Mouse (Mus musculus) G1E (cell line): ENCODE measurements around the gene Oosp1. TPM values are rescaled to one million over a fixed set of nuclear protein-coding genes. Genes with fewer than 3 reads are reported as not detected.
A peak's percentile ranks its signal among the peaks of the same experiment; 100 is the strongest.

Source experiments
- ATAC-seq: 2 replicates; pipeline ENCODE4 v1.8.0; 2016; ENCODE audit warnings: mild to moderate bottlenecking; ENCODE audit not compliant: insufficient number of reproducible peaks, poor library complexity, low FRiP score, severe bottlenecking; ENCODE audit errors: extremely low read depth
- DNase-seq: peaks from one replicate; pipeline ENCODE4 v3.0.0; 2012; ENCODE audit warnings: low spot score
- H3K27me3 ChIP-seq: 2 replicates; pipeline ENCODE4 v1.6.1; 2012; ENCODE audit warnings: mild to moderate bottlenecking, low read length, inconsistent platforms; ENCODE audit not compliant: insufficient read depth
- H3K36me3 ChIP-seq: replicated peaks from 2 replicates; pipeline ENCODE3; 2012; ENCODE audit warnings: mild to moderate bottlenecking, inconsistent platforms
- H3K4me1 ChIP-seq: 2 replicates; pipeline ENCODE4 v1.6.1; 2012; ENCODE audit warnings: low read depth, low read length, inconsistent platforms, mixed read lengths; ENCODE audit not compliant: insufficient read depth
- H3K4me3 ChIP-seq: 2 replicates; pipeline ENCODE4 v1.5.1; 2012; ENCODE audit warnings: low read depth, mild to moderate bottlenecking, inconsistent platforms, low read length, moderate library complexity, mixed read lengths
- H3K9me3 ChIP-seq: replicated peaks from 2 replicates; pipeline ENCODE4 v1.6.1; 2012; ENCODE audit warnings: inconsistent platforms
- CTCF ChIP-seq: IDR thresholded peaks from 2 replicates; pipeline ENCODE4 v1.5.1; 2012; ENCODE audit warnings: low read depth, low read length, inconsistent platforms, mixed read lengths
- GATA1 ChIP-seq: IDR thresholded peaks from 2 replicates; pipeline ENCODE4 v1.6.1; 2012; ENCODE audit warnings: borderline replicate concordance, low read length, inconsistent platforms, mixed read lengths
- GATA2 ChIP-seq: IDR thresholded peaks from 2 replicates; pipeline ENCODE4 v1.6.1; 2012; ENCODE audit warnings: low read depth, low read length, inconsistent platforms, borderline replicate concordance
- POLR2AphosphoS5 ChIP-seq: IDR thresholded peaks from 2 replicates; pipeline ENCODE4 v1.6.1; 2012; ENCODE audit warnings: low read depth, low read length, inconsistent platforms; ENCODE audit not compliant: insufficient replicate concordance
- TAL1 ChIP-seq: conservative IDR thresholded peaks from 2 replicates; pipeline ENCODE4 v1.6.1; 2012; ENCODE audit warnings: low read depth, low read length, inconsistent platforms, mixed read lengths
- polyA plus RNA-seq: library from polyadenylated mRNA; stranded (reverse); fragments of >175 nt; gene quantifications from 2 replicates; pipeline ENCODE4 v1.2.3, GENCODE M21; 2012
- total RNA-seq, 2 experiments: library from RNA; stranded (forward) in 1 of 2; stranded (reverse) in 1 of 2; fragments of 200-1000 nt in 1 of 2; fragments of >200 nt in 1 of 2; fragmentation: Nextera tagmentation in 1 of 2; gene quantifications; 2 replicates each; pipeline ENCODE4 v1.2.3; 2014 to 2017

Gene Oosp1
- total and polyA plus RNA-seq, 3 experiments = 0.11 TPM; not detected in 2

DNA sequence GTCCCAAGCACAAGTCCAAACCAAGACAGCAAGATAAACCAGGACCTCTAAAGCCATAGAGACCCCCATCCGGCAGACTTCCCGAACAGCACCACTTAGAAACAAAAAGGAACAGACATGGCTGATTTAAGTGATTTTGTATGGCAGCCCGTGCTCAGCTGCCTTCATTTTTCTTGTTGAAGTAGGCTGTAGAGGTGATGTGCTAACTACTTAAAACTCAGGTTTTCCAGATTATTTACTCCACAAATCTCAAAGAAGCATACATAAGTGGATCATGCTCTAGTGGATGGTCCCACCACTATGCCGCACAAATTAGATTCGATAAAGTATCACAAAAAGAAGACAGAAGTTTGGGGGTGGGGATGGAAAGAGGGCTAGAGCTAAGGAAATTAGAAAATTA is 30.5 kb downstream of the Oosp1 start, which contains the start of gene Oosp2:
TSS of gene Oosp2 (minus strand) at position 101 of the 400 bp plus-strand sequence.
- ATAC-seq (no peak), DNase-seq (no peak)
- no peak within 1 kb of the TSS for H3K4me3 ChIP-seq
- H3K9me3 ChIP-seq = no peaks in the 10 kb centered on the region
- TF ChIP-seq GATA2 (no peak), TAL1 (no peak), GATA1 (no peak), POLR2AphosphoS5 (no peak), CTCF (no peak)
- no peaks in the 10 kb centered on the region for H3K36me3 ChIP-seq
- H3K4me1 ChIP-seq = peaks cover 4% of the 10 kb centered on the region; the same call in 1 of the 2 replicates
- H3K27me3 ChIP-seq = peaks cover 6% of the 10 kb centered on the region; the same call in 1 of the 2 replicates

DNA sequence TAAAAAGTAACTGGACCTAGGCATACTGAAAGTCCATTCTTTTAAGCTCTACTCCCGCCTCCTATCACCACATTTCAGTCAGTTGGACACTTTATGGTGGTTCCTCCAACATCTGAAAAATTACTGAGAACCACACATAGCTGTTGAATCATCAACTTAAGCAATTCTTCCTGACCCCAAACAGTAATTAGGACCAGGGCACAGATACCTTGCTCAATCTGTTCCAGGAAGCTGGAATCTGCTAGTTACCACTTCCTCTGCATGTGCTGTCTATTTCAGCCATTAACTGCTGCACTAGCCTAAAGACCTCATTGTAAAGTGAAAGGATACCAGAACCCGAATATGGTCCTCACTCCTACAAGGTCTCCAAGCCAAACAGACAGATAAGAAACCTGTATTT is 31.8 kb downstream of the Oosp1 start:
- no peak for TF ChIP-seq GATA1
- no peak for TF ChIP-seq GATA2
- TF ChIP-seq CTCF = no peak
- TF ChIP-seq TAL1 = no peak
- no peak for TF ChIP-seq POLR2AphosphoS5
- no peak overlapping the region for H3K4me3 ChIP-seq
- H3K36me3 ChIP-seq = no peaks in the 10 kb centered on the region
- H3K4me1 ChIP-seq = peaks cover 4% of the 10 kb centered on the region; the same call in 1 of the 2 replicates
- no peak for DNase-seq
- ATAC-seq = no peak
- peaks cover 6% of the 10 kb centered on the region; the same call in 1 of the 2 replicates for H3K27me3 ChIP-seq
- H3K9me3 ChIP-seq = no peaks in the 10 kb centered on the region

GRCm38 (mm10) chr19:11649564-11649963 is 41.4 kb downstream of the Oosp1 start:
- H3K36me3 ChIP-seq = no peaks in the 10 kb centered on the region
- H3K4me3 ChIP-seq = no peak overlapping the region
- H3K27me3 ChIP-seq = peaks cover 6% of the 10 kb centered on the region; the same call in 1 of the 2 replicates
- TF ChIP-seq GATA1 (no peak), CTCF (no peak), TAL1 (no peak)
- H3K9me3 ChIP-seq = no peaks in the 10 kb centered on the region
- ATAC-seq = no peak
- H3K4me1 ChIP-seq = peaks cover 8% of the 10 kb centered on the region; the same call in 1 of the 2 replicates
- DNase-seq = no peak

DNA sequence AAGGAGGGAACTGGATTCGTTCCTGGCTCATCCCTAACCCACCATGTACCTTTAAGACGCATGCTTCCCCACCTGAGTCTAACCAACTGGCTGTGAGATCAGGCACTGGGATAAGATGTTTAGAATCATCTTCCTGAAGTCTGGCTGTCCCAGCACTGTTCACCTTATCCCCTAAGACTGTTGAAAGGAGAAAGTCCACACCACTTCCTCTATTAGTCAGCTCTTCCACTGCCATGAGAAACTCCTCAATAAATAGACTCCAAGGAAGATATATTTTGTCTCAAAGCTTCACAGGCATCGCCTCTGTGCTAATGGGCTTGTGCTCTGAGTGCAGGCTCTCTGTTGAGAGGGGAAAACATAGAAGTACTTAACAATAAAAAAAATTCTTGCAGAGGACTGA is 44.8 kb downstream of the Oosp1 start:
- ATAC-seq (no peak), DNase-seq (no peak)
- Histone ChIP-seq H3K9me3 (no peaks in the 10 kb centered on the region), H3K4me3 (no peak overlapping the region), H3K36me3 (no peaks in the 10 kb centered on the region), H3K27me3 (peaks cover 6% of the 10 kb centered on the region; the same call in 1 of the 2 replicates), H3K4me1 (peaks cover 8% of the 10 kb centered on the region; the same call in 1 of the 2 replicates)
- TF ChIP-seq GATA2 = no peak
- no peak for TF ChIP-seq TAL1
- TF ChIP-seq CTCF = no peak

DNA sequence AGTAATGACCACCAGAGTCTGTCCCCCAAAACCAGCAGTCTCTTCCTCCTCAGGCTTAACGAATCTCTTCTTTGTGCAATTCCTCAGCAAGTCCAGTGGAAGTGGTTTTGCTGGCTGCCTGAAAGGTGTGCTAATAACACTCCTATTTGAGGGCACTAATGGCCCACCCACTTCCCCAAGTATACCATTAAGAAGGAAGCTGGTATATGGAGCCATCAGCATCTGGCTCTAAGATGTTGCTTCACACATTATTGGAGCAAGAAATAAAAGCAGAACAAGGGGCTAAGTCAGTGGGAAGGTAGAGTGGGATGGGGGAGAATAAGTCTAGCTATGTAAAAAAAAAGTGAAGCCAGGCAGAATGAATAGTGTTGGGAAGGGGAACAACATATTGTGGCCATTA is 50.2 kb downstream of the Oosp1 start, which contains the start of gene Ms4a3:
TSS of gene Ms4a3 (minus strand) at position 120 of the 400 bp plus-strand sequence.
- no peak for TF ChIP-seq GATA1
- no peak for TF ChIP-seq POLR2AphosphoS5
- TF ChIP-seq CTCF = no peak
- TF ChIP-seq TAL1 = no peak
- no peak for TF ChIP-seq GATA2
- ATAC-seq (no peak), DNase-seq (no peak)
- Histone ChIP-seq H3K9me3 (no peaks in the 10 kb centered on the region), H3K27me3 (0 out of 2 replicates have a peak, but pooled peaks cover 5% of the 10 kb centered on the region), H3K4me1 (peaks cover 12% of the 10 kb centered on the region), H3K4me3 (no peak within 1 kb of the TSS), H3K36me3 (no peaks in the 10 kb centered on the region)

- no peak for TF ChIP-seq POLR2AphosphoS5
- TF ChIP-seq GATA2 = no peak
- TF ChIP-seq GATA1 = no peak
- TF ChIP-seq TAL1 = no peak
- no peak for TF ChIP-seq CTCF
- no peaks in the 10 kb centered on the region for H3K27me3 ChIP-seq
- peaks cover 24% of the 10 kb centered on the region for H3K4me1 ChIP-seq
- no peaks in the 10 kb centered on the region for H3K9me3 ChIP-seq
- no peaks in the 10 kb centered on the region for H3K36me3 ChIP-seq
- no peak for DNase-seq
- no peak for ATAC-seq
- H3K4me3 ChIP-seq = no peak overlapping the region
Observed at GRCm38 (mm10) chr19:11639038-11639437, 51.9 kb downstream of the Oosp1 start.

DNA sequence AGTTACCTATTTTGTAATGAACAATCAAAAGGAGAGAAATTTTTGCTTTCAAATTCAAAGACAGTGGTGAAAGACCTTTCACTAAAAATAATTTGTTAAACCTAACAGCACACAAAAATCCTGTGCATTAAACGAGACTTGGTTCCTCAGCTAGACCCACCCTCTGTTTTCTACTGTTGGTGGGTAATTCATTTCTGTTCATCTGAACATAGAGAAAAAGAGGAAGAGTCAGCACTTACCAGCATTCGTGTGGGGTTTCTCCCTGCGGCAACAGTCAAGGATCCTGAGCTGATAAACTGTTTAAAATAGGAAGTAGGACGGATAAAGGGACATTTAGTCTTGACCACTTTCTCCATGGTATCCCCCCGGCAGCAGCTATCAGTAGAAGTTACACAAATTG is 55.4 kb downstream of the Oosp1 start:
- ATAC-seq (peak; percentile 22; the same call in 1 of the 2 replicates), DNase-seq (no peak)
- H3K9me3 ChIP-seq = no peaks in the 10 kb centered on the region
- H3K27me3 ChIP-seq = no peaks in the 10 kb centered on the region
- H3K4me1 ChIP-seq = peaks cover 34% of the 10 kb centered on the region
- H3K36me3 ChIP-seq = no peaks in the 10 kb centered on the region
- TF ChIP-seq CTCF (no peak), GATA1 (no peak), TAL1 (no peak), GATA2 (no peak), POLR2AphosphoS5 (no peak)
- no peak overlapping the region for H3K4me3 ChIP-seq
